Mouse (Mus musculus) liver, embryonic 12.5 days (tissue): ENCODE measurements around the gene Spsb2. TPM values are rescaled to one million over a fixed set of nuclear protein-coding genes. Genes with fewer than 3 reads are reported as not detected.
"Not testable (repeated sequence)": the region's sequence is repeated elsewhere in the genome, so short reads cannot be mapped to it uniquely, and the experiment has no call there.

Experiments
- ATAC-seq: fragments of 200-750 bp; cut with Nextera tagmentation; 2 replicates; pipeline ENCODE4 v1.8.0; 2017; ENCODE audit warnings: moderate number of reproducible peaks, mild to moderate bottlenecking, moderate library complexity
- H3K27ac ChIP-seq: fragments of 300-500 bp; sonication (generic); 2 replicates; pipeline ENCODE4 v1.5.1; 2016; ENCODE audit warnings: mild to moderate bottlenecking
- H3K27me3 ChIP-seq: fragments of 300-500 bp; sonication (generic); replicated peaks from 2 replicates; pipeline ENCODE4 v1.6.1; 2016; ENCODE audit warnings: mild to moderate bottlenecking, moderate library complexity
- H3K36me3 ChIP-seq: fragments of 300-500 bp; sonication (generic); 2 replicates; pipeline ENCODE4 v1.6.1; 2016; ENCODE audit warnings: mild to moderate bottlenecking, moderate library complexity
- H3K4me1 ChIP-seq: fragments of 300-500 bp; sonication (generic); 2 replicates; pipeline ENCODE4 v1.6.1; 2016
- H3K4me2 ChIP-seq: fragments of 300-500 bp; sonication (generic); 2 replicates; pipeline ENCODE4 v1.6.1; 2016; ENCODE audit warnings: mild to moderate bottlenecking, moderate library complexity
- H3K4me3 ChIP-seq: fragments of 300-500 bp; sonication (generic); 2 replicates; pipeline ENCODE4 v1.5.1; 2016; ENCODE audit warnings: mild to moderate bottlenecking, moderate library complexity
- H3K9ac ChIP-seq: fragments of 300-500 bp; sonication (generic); 2 replicates; pipeline ENCODE4 v1.6.1; 2016; ENCODE audit warnings: mild to moderate bottlenecking, moderate library complexity
- H3K9me3 ChIP-seq: fragments of 300-500 bp; sonication (generic); replicated peaks from 2 replicates; pipeline ENCODE4 v1.6.1; 2016; ENCODE audit warnings: mild to moderate bottlenecking, moderate library complexity
- WGBS: fragments of 180-500 bp; shearing (Covaris S2); methylation state at CpG from one replicate; pipeline ENCODE4 v1.1.7; 2016; ENCODE audit not compliant: insufficient replicate concordance; 5-methylcytosine and 5-hydroxymethylcytosine counted together
- polyA plus RNA-seq: library from polyadenylated mRNA; unstranded; fragments of >200 nt; fragmentation: Nextera tagmentation; extraction: Ambion mirVana; gene quantifications from 2 replicates; pipeline ENCODE4 v1.2.1, GENCODE M21; 2016

Spsb2 gene
- polyA plus RNA-seq, 1 experiment from 2014 or later: 9.9 TPM

DNA sequence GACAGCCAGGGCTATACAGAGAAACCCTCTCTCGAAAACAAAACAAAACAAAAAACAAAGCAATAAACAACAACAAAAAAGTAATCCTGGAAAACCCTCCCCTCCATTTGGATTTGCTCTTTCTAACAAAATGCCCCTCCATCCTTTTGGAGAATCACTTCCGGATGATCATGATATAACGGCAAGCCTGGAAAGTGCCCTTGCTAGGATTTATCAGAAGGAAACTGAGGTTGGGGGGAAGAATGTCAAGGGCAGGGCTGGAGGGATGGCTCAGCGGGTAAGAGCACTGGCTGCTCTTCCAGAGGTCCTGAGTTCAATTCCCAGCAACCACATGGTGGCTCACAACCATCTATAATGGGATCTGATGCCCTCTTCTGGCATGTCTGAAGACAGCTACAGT, 4.8 kb upstream of the Spsb2 start:
- H3K9me3 ChIP-seq, H3K9ac ChIP-seq, H3K4me3 ChIP-seq, H3K4me2 ChIP-seq, ATAC-seq, H3K36me3 ChIP-seq, H3K27me3 ChIP-seq, H3K27ac ChIP-seq: not testable (repeated sequence)
- WGBS: 84% methylated on average over 4 of the region's 4 CpGs
- H3K4me1 ChIP-seq: peaks cover 55% of the 10 kb centered on the region

DNA sequence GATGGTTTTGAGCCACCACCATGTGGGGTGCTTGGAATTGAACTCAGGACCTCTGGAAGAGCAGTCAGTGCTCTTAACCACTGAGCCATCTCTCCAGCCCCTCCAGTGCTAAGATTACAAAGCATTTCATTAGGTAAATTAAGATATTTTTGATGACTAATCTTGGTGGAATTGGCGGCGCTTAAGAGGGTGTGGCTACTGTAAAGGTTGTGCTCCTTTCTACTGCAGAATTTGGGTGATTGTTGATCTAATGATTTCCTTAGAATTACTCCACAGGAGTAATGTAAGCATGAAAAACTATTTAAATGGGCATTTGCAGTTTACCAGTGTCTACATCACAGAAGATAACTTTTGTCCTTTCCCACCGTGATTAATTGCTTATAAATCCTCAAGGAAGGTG, 4.1 kb upstream of the Spsb2 start:
- WGBS: 59% methylated on average over 3 of the region's 3 CpGs
- Histone ChIP-seq H3K27me3 (no peaks in the 10 kb centered on the region), H3K4me2 (no peak overlapping the region), H3K9ac (no peak overlapping the region), H3K4me1 (peaks cover 58% of the 10 kb centered on the region), H3K9me3 (no peaks in the 10 kb centered on the region), H3K4me3 (no peak overlapping the region), H3K36me3 (no peaks in the 10 kb centered on the region), H3K27ac (peak overlapping the region; percentile 90; the same call in 1 of the 2 replicates)
- no peak for ATAC-seq

DNA sequence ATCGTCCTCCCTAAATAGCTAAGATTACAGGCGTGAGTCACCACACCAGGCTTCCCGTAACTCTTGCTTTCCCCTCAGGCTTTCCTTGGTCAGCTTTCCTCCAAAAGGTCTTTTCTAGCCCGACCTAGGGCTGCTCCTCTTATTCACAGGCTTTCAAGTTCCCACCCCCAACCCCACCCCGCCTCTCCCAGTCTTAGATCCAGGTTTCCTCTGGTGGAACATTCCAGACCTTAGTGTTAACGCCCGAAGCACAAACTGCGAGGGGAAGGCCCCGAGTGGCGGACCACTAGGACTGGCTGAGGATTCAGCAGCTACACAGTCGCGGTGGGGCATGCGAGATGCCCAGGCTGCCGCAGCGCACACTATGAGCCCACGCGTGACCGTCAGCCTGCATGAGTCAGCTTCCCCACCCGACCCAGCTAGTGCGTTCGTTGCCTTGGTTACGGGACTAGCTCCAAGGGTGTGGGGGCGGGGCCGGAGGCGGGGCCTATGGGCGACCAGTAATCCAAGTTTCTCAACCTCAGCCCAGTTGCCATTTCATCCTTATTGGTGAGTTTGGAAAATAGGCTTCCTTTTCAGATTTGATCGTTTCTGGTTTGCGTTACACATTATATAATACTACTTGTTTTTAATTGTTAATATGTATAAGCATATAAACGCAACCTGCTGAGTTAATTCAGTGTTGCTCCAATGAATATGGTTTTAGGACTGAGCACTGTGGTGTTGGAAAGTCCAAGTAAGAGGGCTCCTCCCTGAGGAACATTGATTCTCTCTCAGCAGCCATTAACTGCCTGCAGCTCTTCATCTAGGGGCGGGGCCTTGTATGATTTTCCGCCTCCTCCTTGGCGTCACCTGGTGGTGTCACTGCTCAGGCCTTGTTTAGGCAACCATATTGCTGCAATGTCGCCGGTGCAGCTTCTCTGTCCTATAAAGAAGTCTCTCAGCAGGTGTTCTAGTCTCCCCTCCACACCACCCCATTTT, 2.8 kb upstream of the Spsb2 start:
- 4% methylated on average over 34 of the region's 34 CpGs for WGBS
- H3K9ac ChIP-seq: peak overlapping the region; percentile 71
- H3K4me1 ChIP-seq: peaks cover 71% of the 10 kb centered on the region
- H3K27me3 ChIP-seq: no peaks in the 10 kb centered on the region
- H3K4me2 ChIP-seq: peak overlapping the region; percentile 92
- peak overlapping the region; percentile 64 for H3K4me3 ChIP-seq
- H3K27ac ChIP-seq: peak overlapping the region; percentile 90
- peaks cover 9% of the 10 kb centered on the region for H3K36me3 ChIP-seq
- no peaks in the 10 kb centered on the region for H3K9me3 ChIP-seq
- ATAC-seq: peak; percentile 73

DNA sequence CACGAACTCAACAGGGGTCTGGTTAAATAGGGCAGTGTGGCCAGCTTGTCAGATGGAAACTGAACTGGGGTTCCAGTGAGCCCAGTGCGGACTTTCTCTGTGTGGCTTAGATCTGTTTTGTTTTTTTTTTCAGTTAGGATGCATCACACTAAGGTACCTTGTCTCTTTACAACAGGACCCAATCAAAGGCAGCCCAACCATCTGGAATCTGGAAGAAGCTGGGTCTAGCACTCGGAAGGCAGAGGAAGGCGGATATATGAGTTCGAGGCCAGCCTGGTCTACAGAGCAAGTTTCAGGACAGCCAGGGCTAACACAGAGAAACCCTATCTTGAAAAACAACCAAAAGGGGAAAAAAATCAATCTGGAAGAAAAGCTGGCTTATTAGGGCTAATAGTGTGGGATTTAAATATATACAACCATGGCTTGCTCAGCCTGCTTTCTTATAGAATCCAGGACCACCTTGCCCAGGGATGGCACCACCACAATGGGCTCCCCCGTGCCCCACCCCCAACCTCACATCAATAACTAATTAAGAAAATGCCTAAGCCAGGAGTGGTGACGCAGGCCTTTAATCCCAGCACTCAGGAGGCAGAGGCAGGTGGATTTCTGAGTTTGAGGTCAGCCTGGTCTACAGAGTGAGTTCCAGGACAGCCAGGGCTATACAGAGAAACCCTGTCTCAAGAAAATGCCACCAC, 1.9 kb upstream of the Spsb2 start:
- no peaks in the 10 kb centered on the region for H3K9me3 ChIP-seq
- no peak for ATAC-seq
- peak overlapping the region; percentile 92 for H3K4me2 ChIP-seq
- peaks cover 81% of the 10 kb centered on the region for H3K4me1 ChIP-seq
- H3K4me3 ChIP-seq: peak overlapping the region; percentile 64
- peak overlapping the region; percentile 90 for H3K27ac ChIP-seq
- WGBS: 75% methylated on average over 7 of the region's 7 CpGs
- peaks cover 19% of the 10 kb centered on the region for H3K36me3 ChIP-seq
- H3K9ac ChIP-seq: peak overlapping the region; percentile 49
- no peaks in the 10 kb centered on the region for H3K27me3 ChIP-seq

DNA sequence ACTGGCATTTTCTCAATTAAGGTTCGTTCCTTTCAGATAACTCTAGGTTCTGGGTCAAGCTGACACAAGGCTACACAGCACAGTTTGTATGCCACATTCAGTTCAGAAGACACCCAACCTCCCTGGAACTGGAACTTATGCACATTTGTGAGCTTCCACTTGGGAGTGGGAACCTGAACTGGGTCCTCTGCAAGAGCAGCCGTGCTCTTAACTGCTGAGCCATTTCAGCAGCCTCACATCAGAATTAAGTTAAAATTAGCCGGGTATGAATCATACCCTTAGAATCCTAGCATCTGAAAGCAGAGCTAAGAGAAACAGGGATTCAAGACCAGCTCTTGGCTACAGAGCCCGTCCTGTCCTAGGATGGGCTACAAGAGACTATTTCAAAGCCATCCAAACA, 1.1 kb upstream of the Spsb2 start:
- peaks cover 26% of the 10 kb centered on the region for H3K36me3 ChIP-seq
- WGBS: 69% methylated on average over 4 of the region's 4 CpGs
- H3K4me3 ChIP-seq: no peak overlapping the region
- no peaks in the 10 kb centered on the region for H3K27me3 ChIP-seq
- ATAC-seq: no peak
- no peaks in the 10 kb centered on the region for H3K9me3 ChIP-seq
- 0 out of 2 replicates have a peak overlapping the region, but pooled peaks have one; percentile 93 for H3K4me2 ChIP-seq
- H3K9ac ChIP-seq: no peak overlapping the region
- peaks cover 88% of the 10 kb centered on the region for H3K4me1 ChIP-seq
- peak overlapping the region; percentile 95 for H3K27ac ChIP-seq

DNA sequence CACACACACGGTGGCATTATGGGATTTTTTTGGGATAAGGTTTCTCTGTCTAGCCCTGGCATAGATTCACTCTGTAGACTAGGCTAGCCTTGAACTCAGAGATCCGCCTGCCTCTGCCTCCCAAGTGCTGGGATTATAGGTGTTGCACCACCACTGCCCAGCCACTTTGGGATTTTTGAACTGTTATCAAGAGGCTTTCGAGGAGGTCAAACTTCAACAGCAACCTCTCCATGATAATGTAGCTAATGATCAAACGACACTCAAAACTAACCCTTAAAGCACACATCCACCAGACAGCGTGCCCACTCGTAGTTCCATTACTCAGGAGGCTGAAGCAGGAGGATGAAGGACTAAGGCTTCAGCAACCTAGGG, 489 bp upstream of the Spsb2 start:
- 64% methylated on average over 5 of the region's 6 CpGs for WGBS
- H3K4me3 ChIP-seq: peak overlapping the region; percentile 72
- H3K9ac ChIP-seq: peak overlapping the region; percentile 84
- no peaks in the 10 kb centered on the region for H3K27me3 ChIP-seq
- peaks cover 32% of the 10 kb centered on the region for H3K36me3 ChIP-seq
- peak overlapping the region; percentile 93 for H3K4me2 ChIP-seq
- no peak for ATAC-seq
- no peaks in the 10 kb centered on the region for H3K9me3 ChIP-seq
- peaks cover 88% of the 10 kb centered on the region for H3K4me1 ChIP-seq
- H3K27ac ChIP-seq: peak overlapping the region; percentile 95

DNA sequence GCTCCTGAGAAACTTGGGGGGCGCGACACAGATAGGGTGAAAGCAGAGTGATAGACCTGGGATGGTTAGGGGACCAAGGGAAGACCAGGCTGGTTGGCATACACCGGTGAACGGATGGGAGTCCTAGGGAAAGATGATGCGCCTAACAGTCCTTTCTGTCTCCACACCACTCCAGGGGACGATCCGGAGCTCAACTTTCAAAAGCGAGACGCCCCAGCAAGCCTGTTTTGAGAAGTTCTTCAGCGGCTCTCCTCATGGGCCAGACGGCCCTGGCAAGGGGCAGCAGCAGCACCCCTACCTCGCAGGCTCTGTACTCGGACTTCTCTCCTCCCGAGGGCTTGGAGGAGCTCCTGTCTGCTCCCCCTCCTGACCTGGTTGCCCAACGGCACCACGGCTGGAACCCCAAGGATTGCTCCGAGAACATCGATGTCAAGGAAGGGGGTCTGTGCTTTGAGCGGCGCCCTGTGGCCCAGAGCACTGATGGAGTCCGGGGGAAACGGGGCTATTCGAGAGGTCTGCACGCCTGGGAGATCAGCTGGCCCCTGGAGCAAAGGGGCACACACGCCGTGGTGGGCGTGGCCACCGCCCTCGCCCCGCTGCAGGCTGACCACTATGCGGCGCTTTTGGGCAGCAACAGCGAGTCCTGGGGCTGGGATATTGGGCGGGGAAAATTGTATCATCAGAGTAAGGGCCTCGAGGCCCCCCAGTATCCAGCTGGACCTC, 752 bp downstream of the Spsb2 start:
- peak overlapping the region; percentile 72 for H3K4me3 ChIP-seq
- peak overlapping the region; percentile 93 for H3K4me2 ChIP-seq
- peaks cover 86% of the 10 kb centered on the region for H3K4me1 ChIP-seq
- H3K36me3 ChIP-seq: peaks cover 32% of the 10 kb centered on the region
- WGBS: under 1% methylated on average over 35 of the region's 35 CpGs
- no peaks in the 10 kb centered on the region for H3K9me3 ChIP-seq
- peak overlapping the region; percentile 84 for H3K9ac ChIP-seq
- H3K27ac ChIP-seq: peak overlapping the region; percentile 95
- no peaks in the 10 kb centered on the region for H3K27me3 ChIP-seq
- ATAC-seq: peak; percentile 48

DNA sequence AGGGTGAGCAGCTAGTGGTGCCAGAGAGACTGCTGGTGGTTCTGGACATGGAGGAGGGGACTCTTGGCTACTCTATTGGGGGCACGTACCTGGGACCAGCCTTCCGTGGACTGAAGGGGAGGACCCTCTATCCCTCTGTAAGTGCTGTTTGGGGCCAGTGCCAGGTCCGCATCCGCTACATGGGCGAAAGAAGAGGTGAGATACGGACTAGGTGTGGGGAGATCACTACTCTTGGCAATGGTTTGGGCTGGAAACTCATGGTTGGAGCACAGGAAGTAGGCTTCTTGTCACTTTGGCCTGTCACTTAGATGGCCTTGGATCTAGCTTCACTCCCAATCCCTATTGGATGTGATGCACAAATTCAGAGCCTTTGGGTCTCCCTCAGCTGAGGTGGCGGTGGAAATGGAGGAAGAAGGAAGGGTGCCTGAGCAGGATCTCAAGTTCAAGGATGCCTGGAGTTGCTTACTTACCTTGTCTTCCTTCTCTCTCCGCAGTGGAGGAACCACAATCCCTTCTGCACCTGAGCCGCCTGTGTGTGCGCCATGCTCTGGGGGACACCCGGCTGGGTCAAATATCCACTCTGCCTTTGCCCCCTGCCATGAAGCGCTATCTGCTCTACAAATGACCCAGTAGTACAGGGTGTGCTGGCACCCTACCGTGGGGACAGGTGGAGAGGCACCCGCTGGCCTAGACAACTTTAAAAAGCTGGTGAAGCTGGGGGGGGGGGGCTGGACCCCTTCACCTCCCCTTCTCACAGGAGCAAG, 1.5 kb downstream of the Spsb2 start:
- WGBS: 41% methylated on average over 14 of the region's 14 CpGs
- H3K27me3 ChIP-seq: no peaks in the 10 kb centered on the region
- no peak for ATAC-seq

DNA sequence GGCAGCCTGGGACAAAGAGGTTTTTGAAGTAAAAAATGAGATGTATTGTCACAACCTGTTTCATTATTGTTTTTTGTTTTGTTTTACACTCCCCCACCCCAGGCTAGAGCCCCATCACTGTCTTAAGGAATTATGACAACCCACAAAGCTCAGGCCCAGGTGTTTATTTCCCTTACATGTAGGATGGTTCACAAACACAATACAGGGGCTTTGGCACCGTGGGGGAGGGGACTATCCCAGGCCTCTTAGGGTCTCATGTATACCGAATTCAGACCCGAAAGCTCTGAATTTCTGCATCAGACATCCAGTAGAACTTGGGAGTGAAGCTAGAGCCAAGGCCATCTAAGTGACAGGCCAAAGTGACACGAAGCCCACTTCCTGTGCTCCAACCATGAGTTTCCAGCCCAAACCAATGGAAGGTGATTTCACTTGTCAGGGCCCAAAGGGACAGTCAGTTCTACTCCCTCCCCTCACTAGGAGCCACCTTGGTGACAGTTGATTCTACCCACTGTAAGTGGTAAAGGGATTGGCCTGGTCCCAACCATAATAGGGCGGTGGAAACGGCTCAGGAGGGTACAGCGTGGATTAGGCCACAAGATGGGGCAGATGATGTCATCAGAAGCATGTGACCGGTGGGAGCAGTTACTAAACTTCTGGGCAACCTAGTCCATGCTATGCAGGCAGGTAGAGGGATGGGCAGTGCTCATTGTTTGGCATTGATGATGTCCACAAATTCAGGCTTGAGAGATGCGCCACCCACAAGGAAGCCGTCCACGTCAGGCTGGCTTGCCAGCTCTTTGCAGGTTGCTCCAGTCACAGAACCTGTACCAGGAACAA, 2.3 kb downstream of the Spsb2 start:
- not testable (repeated sequence) for H3K27me3 ChIP-seq, H3K9me3 ChIP-seq, ATAC-seq
- Histone ChIP-seq H3K4me3 (peak overlapping the region; percentile 72; the same call in 1 of the 2 replicates), H3K9ac (peak overlapping the region; percentile 84; the same call in 1 of the 2 replicates), H3K4me1 (peaks cover 85% of the 10 kb centered on the region), H3K36me3 (peaks cover 41% of the 10 kb centered on the region), H3K4me2 (peak overlapping the region; percentile 93), H3K27ac (peak overlapping the region; percentile 95)
- 76% methylated on average over 11 of the region's 11 CpGs for WGBS

More for the DNA sequence above, 1.5 kb downstream of the Spsb2 start:
- peak overlapping the region; percentile 72 for H3K4me3 ChIP-seq
- H3K4me2 ChIP-seq: peak overlapping the region; percentile 93
- peak overlapping the region; percentile 84 for H3K9ac ChIP-seq
- peaks cover 33% of the 10 kb centered on the region for H3K36me3 ChIP-seq
- H3K4me1 ChIP-seq: peaks cover 86% of the 10 kb centered on the region
- H3K9me3 ChIP-seq: no peaks in the 10 kb centered on the region
- peak overlapping the region; percentile 95 for H3K27ac ChIP-seq

DNA sequence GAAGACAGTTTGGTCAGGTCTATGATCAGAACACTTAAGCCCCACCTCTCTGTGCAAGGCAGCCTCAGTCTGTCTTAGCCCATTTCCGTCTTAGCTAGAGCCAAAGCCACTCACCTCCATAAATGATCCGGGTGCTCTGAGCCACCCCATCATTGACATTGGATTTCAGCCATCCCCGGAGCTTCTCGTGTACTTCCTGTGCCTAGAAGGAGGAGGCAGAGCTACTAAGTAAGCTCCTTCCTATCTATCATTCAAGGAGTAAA, 2.9 kb downstream of the Spsb2 start:
- Histone ChIP-seq H3K27me3 (no peaks in the 10 kb centered on the region), H3K9ac (no peak overlapping the region; the same call in 1 of the 2 replicates), H3K4me3 (no peak overlapping the region), H3K4me1 (peaks cover 79% of the 10 kb centered on the region), H3K36me3 (peaks cover 46% of the 10 kb centered on the region), H3K27ac (peak overlapping the region; percentile 91), H3K4me2 (peak overlapping the region; percentile 94; the same call in 1 of the 2 replicates), H3K9me3 (no peaks in the 10 kb centered on the region)
- ATAC-seq: no peak
- 80% methylated on average over 4 of the region's 4 CpGs for WGBS
